In the genomic region with DNA sequence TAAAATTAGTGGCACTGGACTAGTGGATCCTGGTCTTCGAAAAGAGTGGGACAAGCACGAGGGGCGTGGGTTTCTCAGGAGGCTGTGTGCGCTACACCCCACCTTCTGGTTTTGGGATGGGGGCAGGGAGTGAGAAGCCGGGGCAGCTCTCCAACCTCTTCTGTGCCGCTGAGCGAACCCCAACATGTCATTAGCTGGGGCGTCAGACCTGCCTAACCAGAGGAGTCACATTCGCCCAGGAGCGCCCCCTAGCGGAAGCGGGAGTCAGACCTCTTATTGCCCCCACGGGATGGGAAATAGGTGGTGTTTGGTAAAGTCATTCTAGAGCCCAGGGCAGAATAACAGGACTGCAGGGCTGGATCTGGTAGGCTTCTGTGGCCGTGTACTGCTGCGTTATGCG, we compare ENCODE assay signal across 8 mouse cellular contexts. TPM values are rescaled to one million over a fixed set of nuclear protein-coding genes. Genes with fewer than 3 reads are reported as not detected.
A peak's percentile ranks its signal among the peaks of the same experiment; 100 is the strongest.
DNase-seq lines count a peak whose midpoint lies in the region; ATAC-seq lines count a peak whose summit lies in the region.

No protein-coding gene starts in this region.

- H3K36me3 ChIP-seq in forebrain, embryonic 15.5 days, result no peaks in the 10 kb centered on the region
- peaks cover 14% of the 10 kb centered on the region for H3K36me3 ChIP-seq in hindbrain, embryonic 10.5 days

- DNase-seq in MN1 (ENCODE audit: low spot score), result peak; percentile 64
- peak; percentile 91 for DNase-seq in c-Kit-positive CD71-positive TER-119-positive erythroid progenitor cells, embryonic 14.5 days (ENCODE audit: low spot score)
- peak; percentile 73 for DNase-seq in hindbrain, embryonic 10.5 days (ENCODE audit: low spot score)
- peak; percentile 51 to 65 for DNase-seq in layer of hippocampus, postnatal 14 days (ENCODE audit: low spot score in 2 of 2)
- peak; percentile 82 for DNase-seq in lung, postnatal 25 days (ENCODE audit: low spot score)
- peak; percentile 66 to 79 for DNase-seq in right cerebral cortex, postnatal 10 days (ENCODE audit: low spot score in 2 of 2)
- peak; percentile 93 for DNase-seq in urinary bladder, postnatal 25 days (ENCODE audit: low spot score)

- no peak overlapping the region for H3K27ac ChIP-seq in forebrain, embryonic 15.5 days (replicated peaks)
- peak overlapping the region; percentile 60 for H3K27ac ChIP-seq in hindbrain, embryonic 10.5 days

- peak overlapping the region; percentile 64; the same call in 1 of the 2 replicates for H3K9ac ChIP-seq in forebrain, embryonic 15.5 days (replicated peaks)

- 11% methylated on average over 16 of the region's 16 CpGs for WGBS in forebrain, embryonic 15.5 days
- WGBS in hindbrain, embryonic 10.5 days, result 13% methylated on average over 16 of the region's 16 CpGs

- no peaks in the 10 kb centered on the region for H3K27me3 ChIP-seq in forebrain, embryonic 15.5 days
- peaks cover 16% of the 10 kb centered on the region; the same call in 1 of the 2 replicates for H3K27me3 ChIP-seq in hindbrain, embryonic 10.5 days (ENCODE audit: insufficient read depth, poor library complexity, severe bottlenecking)

- H3K9me3 ChIP-seq in forebrain, embryonic 15.5 days, result no peaks in the 10 kb centered on the region
- no peaks in the 10 kb centered on the region for H3K9me3 ChIP-seq in hindbrain, embryonic 10.5 days

- H3K4me1 ChIP-seq in forebrain, embryonic 15.5 days, result peaks cover 37% of the 10 kb centered on the region
- H3K4me1 ChIP-seq in hindbrain, embryonic 10.5 days (replicated peaks), result peaks cover 57% of the 10 kb centered on the region

- H3K4me2 ChIP-seq in forebrain, embryonic 15.5 days (replicated peaks), result peak overlapping the region; percentile 96

- no peak for ATAC-seq in forebrain, embryonic 15.5 days (replicated peaks)

- H3K4me3 ChIP-seq in forebrain, embryonic 15.5 days, result peak overlapping the region; percentile 68
- peak overlapping the region; percentile 86 for H3K4me3 ChIP-seq in hindbrain, embryonic 10.5 days

RNA-seq across cellular contexts. Expression of a gene that starts 2.2 kb away (rescaled TPM):
- polyA plus RNA-seq in forebrain, embryonic 15.5 days (2015; fragmentation: Nextera tagmentation; extraction: Ambion mirVana), result 2.6 and 2.7 TPM in 2 replicates
- polyA plus RNA-seq in hindbrain, embryonic 10.5 days (2016; fragmentation: Nextera tagmentation; extraction: Ambion mirVana), result 4.7 and 5.6 TPM in 2 replicates
- 1 to 10 TPM; 4.5 to 6.7 TPM for total RNA-seq in layer of hippocampus, postnatal 14 days (2021)

RNA-seq across cellular contexts. Expression of a gene that starts 2.4 kb away (rescaled TPM):
- 23.9 and 24.0 TPM in 2 replicates for polyA plus RNA-seq in forebrain, embryonic 15.5 days (2015; fragmentation: Nextera tagmentation; extraction: Ambion mirVana)
- 18.7 and 24.4 TPM in 2 replicates for polyA plus RNA-seq in hindbrain, embryonic 10.5 days (2016; fragmentation: Nextera tagmentation; extraction: Ambion mirVana)
- 10 to 100 TPM; 19.6 to 19.8 TPM for total RNA-seq in layer of hippocampus, postnatal 14 days (2021)

RNA-seq across cellular contexts. Expression of a gene that starts 17.1 kb away (rescaled TPM):
- 94.6 and 95.4 TPM in 2 replicates for polyA plus RNA-seq in forebrain, embryonic 15.5 days (2015; fragmentation: Nextera tagmentation; extraction: Ambion mirVana)
- 106 and 128 TPM in 2 replicates for polyA plus RNA-seq in hindbrain, embryonic 10.5 days (2016; fragmentation: Nextera tagmentation; extraction: Ambion mirVana)
- 10 to 100 TPM; 38.3 to 44.7 TPM for total RNA-seq in layer of hippocampus, postnatal 14 days (2021)

RNA-seq across cellular contexts. Expression of a gene that starts 20.1 kb away (rescaled TPM):
- 22.8 and 24.2 TPM in 2 replicates for polyA plus RNA-seq in forebrain, embryonic 15.5 days (2015; fragmentation: Nextera tagmentation; extraction: Ambion mirVana)
- 29.0 and 33.9 TPM in 2 replicates for polyA plus RNA-seq in hindbrain, embryonic 10.5 days (2016; fragmentation: Nextera tagmentation; extraction: Ambion mirVana)
- 10 to 100 TPM; 28.2 to 34.7 TPM for total RNA-seq in layer of hippocampus, postnatal 14 days (2021)

RNA-seq across cellular contexts. Expression of a gene that starts 42.2 kb away (rescaled TPM):
- 2.2 and 2.3 TPM in 2 replicates for polyA plus RNA-seq in forebrain, embryonic 15.5 days (2015; fragmentation: Nextera tagmentation; extraction: Ambion mirVana)
- 2.9 and 7.1 TPM in 2 replicates for polyA plus RNA-seq in hindbrain, embryonic 10.5 days (2016; fragmentation: Nextera tagmentation; extraction: Ambion mirVana)
- 1 to 10 TPM; 3.5 to 4.1 TPM for total RNA-seq in layer of hippocampus, postnatal 14 days (2021)
